Mouse (Mus musculus) heart, postnatal 0 days (tissue): ENCODE results near the gene Acer3.
"Not testable (repeated sequence)": the region's sequence is repeated elsewhere in the genome, so short reads cannot be mapped to it uniquely, and the experiment has no call there.

Experiments
- CTCF ChIP-seq: IDR thresholded peaks from 2 replicates; pipeline ENCODE4 v1.5.1; 2016; ENCODE audit warnings: antibody characterized with exemption, control low read depth, low read depth
- EP300 ChIP-seq: IDR thresholded peaks from 2 replicates; pipeline ENCODE4 v1.6.1; 2016; ENCODE audit warnings: antibody characterized with exemption, low read depth

- TF ChIP-seq CTCF, EP300: not testable (repeated sequence)
These were observed 133.7 kb downstream of the Acer3 start for GRCm38 (mm10) chr7:98187332-98187731.
